Mouse (Mus musculus): ENCODE measurements around the gene Ap3d1. TPM values are rescaled to one million over a fixed set of nuclear protein-coding genes. Genes with fewer than 3 reads are reported as not detected.

Ap3d1 gene
- total RNA-seq, 2 experiments from 2014 or later: 37.8 to 54.1 TPM

- ATAC-seq (replicated peaks; ENCODE audit: low FRiP score, low TSS enrichment, poor library complexity, severe bottlenecking): no peak
Measured at GRCm38 (mm10) chr10:80674851-80675404, 67.1 kb downstream of the Ap3d1 start.

GRCm38 (mm10) chr10:80674161-80674711 is 67.8 kb downstream of the Ap3d1 start:
- no peak for ATAC-seq (replicated peaks; ENCODE audit: low FRiP score, low TSS enrichment, poor library complexity, severe bottlenecking)

GRCm38 (mm10) chr10:80673690-80674089 is 68.4 kb downstream of the Ap3d1 start:
- no peak for ATAC-seq (replicated peaks; ENCODE audit: low FRiP score, low TSS enrichment, poor library complexity, severe bottlenecking)

- no peak for ATAC-seq (replicated peaks; ENCODE audit: low FRiP score, low TSS enrichment, poor library complexity, severe bottlenecking)
Measured at GRCm38 (mm10) chr10:80671936-80672690, 70.0 kb downstream of the Ap3d1 start.

DNA sequence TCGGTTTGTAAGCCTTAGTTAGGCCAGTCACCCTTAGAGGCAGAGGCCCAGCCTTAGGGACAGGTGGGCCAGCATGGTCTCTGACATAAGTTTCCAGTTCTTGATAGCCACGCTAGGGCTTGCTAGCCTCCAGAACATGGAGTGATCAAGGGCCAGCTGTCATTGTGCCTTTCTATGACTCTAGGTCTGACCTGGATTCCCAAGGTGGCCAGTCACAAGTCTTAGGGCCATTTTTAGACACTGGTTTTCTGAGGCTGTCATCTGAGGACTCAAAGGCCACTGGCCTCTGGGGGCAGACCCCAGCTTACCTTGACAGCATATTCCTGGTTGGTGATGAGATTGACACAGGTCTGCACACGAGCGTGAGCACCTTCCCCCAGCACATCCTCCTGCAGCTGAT is 70.8 kb downstream of the Ap3d1 start:
- no peak for ATAC-seq (replicated peaks; ENCODE audit: low FRiP score, low TSS enrichment, poor library complexity, severe bottlenecking)

DNA sequence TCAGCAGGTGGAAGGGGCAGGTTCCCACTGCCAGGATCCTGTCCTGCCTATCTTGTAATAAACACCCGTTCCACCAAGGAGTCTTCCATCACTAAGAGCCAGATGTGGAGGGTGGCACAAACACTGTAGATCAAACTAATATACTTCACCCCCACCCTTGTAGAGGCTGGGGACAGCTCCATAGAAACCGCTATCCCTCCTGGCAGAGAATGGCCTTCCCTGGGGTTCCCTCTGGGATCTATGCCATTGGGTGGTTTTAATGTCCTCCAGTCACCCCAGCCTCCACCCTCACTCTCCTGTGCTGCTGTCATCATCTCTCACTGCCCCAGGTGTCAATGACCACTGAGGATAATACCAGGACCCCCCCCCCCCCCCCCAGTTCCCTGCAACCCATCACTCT is 71.5 kb downstream of the Ap3d1 start:
- ATAC-seq (replicated peaks; ENCODE audit: low FRiP score, low TSS enrichment, poor library complexity, severe bottlenecking): no peak

GRCm38 (mm10) chr10:80669737-80670485 is 72.2 kb downstream of the Ap3d1 start:
- ATAC-seq (replicated peaks; ENCODE audit: low FRiP score, low TSS enrichment, poor library complexity, severe bottlenecking): no peak

DNA sequence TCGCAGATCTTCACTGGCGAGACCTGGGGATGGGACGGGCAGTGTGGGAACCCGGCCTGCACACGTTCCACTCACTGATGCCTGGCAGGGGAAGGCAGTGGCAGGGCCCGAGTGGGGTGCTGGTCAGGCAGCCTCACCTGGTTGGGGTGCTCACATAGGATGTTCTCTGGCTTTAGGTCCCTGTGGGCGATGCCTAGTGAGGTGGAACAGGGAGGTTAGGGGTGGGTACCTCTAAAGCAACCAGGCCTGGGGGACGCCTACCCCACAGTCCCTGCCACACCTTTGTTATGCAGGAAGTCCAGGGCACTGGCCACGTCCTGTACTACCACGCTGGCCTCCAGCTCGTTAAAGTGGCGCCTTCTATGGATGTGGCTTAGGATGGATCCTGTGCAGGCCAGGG is 73.0 kb downstream of the Ap3d1 start:
- no peak for ATAC-seq (replicated peaks; ENCODE audit: low FRiP score, low TSS enrichment, poor library complexity, severe bottlenecking)

GRCm38 (mm10) chr10:80668614-80669013 is 73.5 kb downstream of the Ap3d1 start:
- ATAC-seq (replicated peaks; ENCODE audit: low FRiP score, low TSS enrichment, poor library complexity, severe bottlenecking): no peak

DNA sequence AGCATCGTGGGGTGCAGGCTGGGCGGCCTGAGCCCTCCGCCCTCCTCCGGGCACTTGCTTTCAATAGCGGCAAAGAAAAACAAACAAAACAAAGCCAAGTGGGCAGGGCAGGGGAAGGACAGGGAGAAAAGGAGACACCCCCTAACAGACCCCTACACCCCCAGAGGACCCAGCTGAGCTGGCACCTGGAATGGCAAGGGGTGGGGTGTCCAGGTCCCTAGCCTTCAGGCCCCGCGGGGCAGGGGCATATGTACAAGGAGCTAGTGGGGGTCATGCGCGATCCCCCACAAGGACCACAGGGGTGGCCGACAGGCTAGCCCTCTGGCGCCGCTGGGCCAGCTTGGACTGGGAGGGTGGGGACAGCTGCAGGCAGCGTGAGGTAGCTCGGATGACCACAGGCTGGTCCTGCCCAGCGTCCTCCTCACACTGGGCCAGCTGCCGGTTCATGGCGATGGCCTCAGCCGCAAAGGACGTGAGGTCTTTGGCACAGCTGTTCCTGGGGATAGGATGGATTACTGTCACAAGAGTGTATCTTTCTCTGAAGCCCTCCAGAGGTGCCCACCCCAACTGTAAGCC is 75.1 kb downstream of the Ap3d1 start:
- ATAC-seq (replicated peaks; ENCODE audit: low FRiP score, low TSS enrichment, poor library complexity, severe bottlenecking): no peak

DNA sequence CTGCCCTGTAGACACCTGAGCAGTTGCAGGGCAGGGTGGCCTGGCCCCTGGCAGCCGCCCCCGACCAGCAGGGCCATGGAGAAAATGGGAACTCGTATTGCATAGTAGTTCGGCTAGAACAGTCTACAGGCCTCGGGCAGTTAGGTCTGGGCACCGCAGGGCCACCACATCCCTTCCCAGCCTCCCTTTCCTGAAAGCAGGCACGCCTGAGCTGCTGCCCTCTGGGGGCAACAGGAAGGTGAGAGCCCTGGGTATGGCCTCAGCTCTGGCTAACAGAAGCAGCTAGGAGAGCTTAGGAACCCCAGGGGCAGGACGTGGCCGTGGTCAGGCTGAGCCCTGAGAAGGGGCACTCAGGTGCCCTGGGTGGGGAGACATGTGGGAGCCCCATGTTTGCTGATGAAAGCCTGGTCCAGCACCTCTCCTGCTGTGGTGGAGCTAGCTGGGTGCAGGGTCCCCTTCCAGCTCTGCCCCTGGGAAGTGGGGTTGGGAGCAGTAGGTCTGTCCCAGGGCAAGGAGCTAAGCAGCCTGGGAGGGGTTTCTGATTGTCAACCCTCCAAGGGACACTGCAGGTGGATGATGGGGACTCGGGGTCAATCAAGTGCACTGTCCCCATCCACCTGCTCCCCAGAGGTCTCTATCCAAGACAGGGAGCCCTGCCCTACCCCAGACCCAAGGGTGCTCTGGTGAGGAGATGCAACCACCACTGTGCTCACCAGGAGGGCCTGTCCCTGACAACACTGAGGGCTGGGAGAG is 75.9 kb downstream of the Ap3d1 start:
- ATAC-seq (replicated peaks; ENCODE audit: low FRiP score, low TSS enrichment, poor library complexity, severe bottlenecking): no peak

DNA sequence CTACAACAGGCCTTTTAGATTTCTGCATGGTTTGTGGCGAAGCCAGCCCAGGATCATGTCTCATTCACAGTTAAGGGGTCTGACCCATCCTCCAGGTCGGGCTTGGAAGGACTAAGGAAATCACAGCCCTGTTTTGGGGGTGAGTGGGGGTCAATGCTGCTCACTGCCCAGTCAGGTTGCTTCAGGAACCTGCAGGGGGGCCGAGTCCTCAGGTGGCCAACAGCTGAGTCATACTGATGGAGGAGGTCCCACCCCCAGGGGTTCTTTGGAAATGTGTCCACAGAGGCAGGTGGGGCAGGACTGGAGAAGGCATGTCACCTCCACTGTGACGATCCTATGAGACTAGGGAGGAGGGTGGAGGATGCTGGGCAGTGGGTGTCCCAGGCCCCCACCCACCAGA is 76.6 kb downstream of the Ap3d1 start:
- ATAC-seq (replicated peaks; ENCODE audit: low FRiP score, low TSS enrichment, poor library complexity, severe bottlenecking): no peak

DNA sequence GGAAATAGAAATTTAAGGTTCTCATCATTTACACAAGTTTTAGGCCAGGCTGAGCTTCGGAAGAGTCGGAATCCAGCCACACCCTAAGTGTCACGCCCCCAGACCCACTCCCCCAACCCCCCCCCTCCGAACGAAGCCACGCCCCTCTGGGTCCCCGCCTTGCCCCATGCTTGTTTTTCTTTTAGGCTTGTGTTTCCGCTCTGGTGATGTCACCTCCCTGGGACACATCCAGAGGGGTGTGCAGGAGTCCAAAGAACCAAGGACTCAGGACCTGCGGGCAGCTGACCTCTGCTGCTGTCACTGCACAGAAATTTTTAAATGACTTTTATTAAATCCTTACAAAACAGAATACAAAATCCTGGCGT is 77.1 kb downstream of the Ap3d1 start:
- no peak for ATAC-seq (replicated peaks; ENCODE audit: low FRiP score, low TSS enrichment, poor library complexity, severe bottlenecking)

DNA sequence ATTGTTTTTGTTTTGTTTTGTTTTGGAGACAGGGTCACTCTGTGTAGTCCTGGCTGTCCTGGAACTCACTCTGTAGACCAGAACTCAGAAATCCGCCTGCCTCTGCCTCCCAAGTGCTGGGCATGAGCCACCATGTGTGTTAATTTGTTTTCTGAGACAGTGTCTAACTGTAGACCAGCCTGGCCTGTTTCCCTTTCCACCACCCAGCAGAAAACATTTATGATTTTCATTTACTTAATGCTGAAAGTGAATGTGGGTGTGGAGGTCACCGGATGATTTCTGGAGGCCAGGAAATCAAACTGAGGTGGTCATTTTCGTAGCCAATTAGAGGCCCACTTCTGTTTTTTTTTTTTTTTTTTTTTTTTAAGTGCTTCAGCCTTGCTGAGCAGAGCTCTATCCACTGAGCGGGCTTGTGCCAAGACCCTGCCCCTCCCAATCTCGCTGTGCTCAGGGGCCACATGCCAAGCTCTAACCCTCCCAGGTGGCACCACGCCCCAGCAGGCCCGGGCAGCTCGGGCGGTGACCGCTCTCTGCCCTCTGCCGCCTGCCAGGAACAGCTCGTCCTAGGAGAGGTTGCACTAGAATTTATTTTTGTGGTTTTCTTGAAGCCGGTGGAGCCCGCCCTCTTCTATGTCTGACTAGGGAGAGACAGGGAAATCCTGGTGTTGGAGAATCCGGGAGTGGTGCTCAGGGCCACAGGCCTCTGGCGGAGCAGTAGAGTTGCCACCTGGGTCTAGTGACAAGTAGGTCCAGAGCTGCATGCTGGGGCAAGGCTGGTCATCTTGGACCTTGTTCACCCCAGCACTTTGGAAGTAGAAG is 77.7 kb downstream of the Ap3d1 start:
- ATAC-seq (replicated peaks; ENCODE audit: low FRiP score, low TSS enrichment, poor library complexity, severe bottlenecking): peak; percentile 73

- ATAC-seq (replicated peaks; ENCODE audit: low FRiP score, low TSS enrichment, poor library complexity, severe bottlenecking): 0 out of 2 replicates have a peak, but pooled peaks have one; percentile 11
Measured at GRCm38 (mm10) chr10:80663485-80664196, 78.4 kb downstream of the Ap3d1 start.

DNA sequence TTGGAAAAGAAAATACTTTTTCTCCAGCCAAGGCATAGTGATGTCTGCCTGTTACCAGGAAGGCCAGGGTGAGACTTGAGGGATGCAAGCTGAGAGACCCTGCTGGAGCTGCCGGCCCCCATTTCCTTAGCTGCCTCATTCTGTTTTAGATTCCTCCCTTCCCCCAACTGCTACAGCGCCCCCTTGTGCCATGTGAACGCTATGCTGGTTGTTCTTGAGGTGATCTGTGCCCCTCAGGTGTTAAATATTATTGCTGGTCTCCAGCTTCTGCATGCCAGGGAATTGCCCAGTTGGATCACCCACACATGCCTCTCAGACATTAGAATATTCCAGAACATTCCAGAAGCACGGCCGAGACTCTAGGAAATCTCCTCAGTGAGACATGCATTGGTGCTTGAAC is 80.9 kb downstream of the Ap3d1 start:
- ATAC-seq (replicated peaks; ENCODE audit: low FRiP score, low TSS enrichment, poor library complexity, severe bottlenecking): no peak

GRCm38 (mm10) chr10:80659213-80659612 is 82.9 kb downstream of the Ap3d1 start:
- no peak for ATAC-seq (replicated peaks; ENCODE audit: low FRiP score, low TSS enrichment, poor library complexity, severe bottlenecking)

DNA sequence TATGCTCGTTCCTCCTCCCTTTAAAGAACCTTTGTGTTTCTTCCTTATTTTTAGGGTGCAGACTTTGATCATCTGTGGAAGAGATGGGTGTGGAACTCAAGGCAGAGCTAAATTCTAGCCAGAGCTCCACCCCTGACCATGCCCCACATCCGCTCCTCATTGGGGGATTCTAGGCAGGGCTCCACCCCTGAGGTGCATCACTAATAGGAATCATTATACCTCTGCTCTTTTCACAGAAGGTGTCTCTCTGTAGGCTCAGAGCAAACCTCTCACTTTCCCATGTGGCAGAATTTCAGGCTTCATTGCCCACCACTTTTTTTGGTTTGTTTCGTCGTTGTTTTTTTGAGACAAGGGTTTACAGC is 83.2 kb downstream of the Ap3d1 start:
- ATAC-seq (replicated peaks; ENCODE audit: low FRiP score, low TSS enrichment, poor library complexity, severe bottlenecking): peak; percentile 76

Data from megakaryocyte-erythroid progenitor cell, adult 5-6 weeks (primary cell).